Mouse (Mus musculus): ENCODE results near the gene Elf4.

Gene Elf4

DNA sequence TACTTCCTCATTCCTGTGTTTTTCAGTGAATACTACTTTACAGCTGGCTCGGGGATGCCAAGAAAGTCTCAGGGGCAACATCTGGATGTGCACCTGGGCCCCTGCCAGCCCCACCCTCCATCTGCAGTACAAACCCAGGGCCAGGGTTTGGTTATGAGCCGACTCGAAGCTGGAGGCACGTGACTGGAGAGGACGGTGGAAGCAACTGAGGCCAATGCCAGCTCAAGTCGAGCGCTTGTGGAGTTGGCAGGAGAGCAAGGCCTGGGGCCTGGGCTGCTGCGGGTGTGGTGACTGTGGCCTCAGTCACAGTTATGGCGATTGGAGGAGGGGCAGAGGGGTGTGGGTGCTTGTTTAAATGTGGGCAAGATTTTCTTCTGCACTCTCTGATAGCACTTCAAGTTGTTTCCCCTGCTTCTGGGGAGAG lies 27.4 kb downstream of the Elf4 start:
- peak; percentile 6 for DNase-seq

DNA sequence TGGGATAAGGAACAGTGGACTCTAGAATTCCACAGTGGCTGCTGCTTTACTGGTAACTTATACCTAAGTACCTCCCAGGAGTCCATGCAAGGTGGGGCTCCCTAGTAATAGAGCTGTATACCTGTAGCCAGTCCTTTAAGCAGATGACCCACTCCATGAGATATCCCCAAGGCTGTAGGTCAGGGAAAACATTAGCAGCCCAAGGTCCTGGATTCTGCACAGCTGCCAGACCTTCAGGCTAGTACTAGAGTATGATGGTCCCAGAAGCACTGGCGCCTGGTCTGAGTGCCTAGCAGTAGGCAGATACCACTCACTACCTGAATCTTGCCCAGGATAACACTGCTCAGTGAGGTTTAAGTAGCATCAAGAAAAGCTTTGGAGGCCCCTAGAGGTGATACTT lies 28.7 kb downstream of the Elf4 start:
- no peak for DNase-seq

DNA sequence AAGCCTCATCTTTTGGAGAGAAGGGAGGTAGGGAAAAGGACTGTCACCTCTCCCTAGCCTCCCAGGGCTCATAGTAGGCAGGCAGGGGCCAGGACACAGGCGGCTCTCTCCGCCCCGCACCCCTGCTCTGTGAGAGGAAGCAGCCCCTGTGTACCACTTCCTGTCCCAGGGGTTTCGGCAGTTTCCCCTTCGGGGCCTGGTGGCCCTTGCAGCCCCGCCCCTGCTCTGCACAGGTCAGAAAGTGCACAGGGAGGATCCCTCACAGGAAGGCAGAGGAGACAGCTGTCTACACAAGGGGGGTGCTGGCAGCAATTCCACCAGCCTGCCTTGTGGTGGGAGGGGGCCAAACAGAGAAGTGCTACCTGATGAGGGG lies 29.4 kb downstream of the Elf4 start:
- peak; percentile 59 for DNase-seq

DNA sequence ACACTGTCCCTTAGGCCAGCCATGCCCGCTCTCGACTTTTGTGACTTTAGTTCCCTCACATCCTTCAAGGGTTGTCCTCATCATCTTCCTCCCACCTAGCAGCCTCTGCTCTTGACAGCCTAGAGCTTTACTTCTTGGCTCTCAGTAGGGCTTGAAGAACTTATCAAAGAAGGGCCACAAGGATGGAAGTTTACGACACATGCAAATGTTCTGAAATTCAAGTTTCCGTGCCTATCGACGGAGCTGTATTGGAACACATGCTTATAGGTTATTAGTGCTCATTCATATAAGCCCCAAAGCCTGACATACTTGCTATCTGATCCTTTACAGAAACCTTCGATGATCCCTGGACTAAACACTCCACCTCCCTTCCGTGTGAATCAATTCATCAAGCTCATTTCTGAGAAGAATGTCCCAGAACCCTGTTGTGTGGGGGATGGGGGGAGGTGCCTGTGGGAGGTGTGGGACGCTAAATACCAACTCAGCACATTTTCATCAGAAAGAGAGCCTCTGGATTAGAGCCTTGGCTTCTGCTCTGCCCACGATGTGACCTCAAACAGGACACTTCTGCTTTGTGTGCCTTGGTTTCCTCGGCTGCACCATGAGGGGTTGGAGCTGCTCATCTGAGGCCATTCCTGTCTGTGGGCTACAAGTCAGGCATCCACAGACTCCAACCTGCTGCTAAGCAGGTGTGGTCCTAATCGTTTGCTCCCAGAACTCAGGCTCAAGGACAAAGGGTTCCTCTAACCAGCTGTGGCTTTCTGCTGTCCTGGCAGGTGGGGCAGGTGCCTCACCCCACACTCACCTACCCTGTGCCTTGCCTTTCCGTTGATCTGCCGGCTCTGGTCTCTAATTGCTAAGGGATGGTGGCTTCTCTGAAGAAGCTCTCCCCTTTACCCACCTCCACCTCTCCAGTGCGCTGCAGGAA lies 30.1 kb downstream of the Elf4 start:
- no peak for DNase-seq

DNA sequence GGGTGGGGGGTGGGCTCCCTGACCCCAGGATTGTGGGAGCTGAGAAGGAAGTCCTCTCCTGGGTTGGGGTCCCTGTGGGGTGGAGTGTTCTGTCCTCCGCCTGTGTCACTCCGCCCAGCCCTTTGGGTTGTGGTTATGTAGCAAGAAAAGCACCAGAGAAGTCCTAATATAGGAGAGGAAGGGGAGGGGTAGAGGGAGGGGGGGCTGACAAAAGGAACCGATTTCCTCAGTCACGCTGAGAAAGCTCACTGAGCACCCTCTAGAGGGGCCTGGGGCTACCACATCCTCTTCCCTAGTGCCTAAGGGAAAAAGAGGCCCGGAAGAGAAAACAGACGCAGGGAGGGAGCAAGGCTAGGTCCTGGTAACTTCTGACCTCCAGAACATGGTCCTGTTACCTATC lies 33.4 kb downstream of the Elf4 start:
- DNase-seq: peak; percentile 57

DNA sequence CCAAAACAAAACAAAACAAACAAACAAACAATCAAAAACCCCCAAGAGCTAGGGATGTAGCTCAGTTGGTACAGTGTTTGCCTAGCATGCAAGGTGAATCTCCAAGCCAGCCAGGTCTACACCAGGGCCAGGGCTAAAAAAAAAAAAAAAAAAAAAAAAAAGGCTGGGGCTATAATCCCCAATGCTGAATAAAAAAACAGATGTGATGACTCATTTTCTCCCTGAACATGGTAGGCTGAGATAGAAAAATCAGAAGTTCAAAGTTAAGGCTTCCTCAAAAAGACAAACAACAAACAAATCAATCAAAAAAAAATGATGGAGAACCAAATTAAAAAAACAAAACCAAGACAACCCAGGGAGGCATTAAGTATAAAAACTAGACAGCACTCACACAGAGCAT lies 33.8 kb downstream of the Elf4 start:
- no peak for DNase-seq

DNA sequence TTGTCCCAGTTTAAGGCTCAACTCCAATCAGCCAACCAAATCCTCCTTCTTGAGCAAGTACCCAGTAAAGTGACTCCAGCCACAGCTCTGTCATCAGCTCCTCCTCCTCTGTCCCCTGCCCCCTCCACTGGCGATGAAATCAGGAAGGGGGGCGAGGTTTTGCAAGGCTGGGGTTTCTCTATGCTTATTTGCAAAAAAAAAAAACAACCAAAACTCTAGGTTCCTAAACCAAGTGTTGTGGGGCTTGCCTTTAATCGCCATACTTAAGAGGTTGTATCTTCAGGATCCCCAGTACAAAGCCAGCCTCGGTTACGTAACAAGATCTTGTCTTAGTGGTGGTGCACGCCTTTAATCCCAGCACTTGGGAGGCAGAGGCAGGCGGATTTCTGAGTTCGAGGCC lies 34.3 kb downstream of the Elf4 start:
- no peak for DNase-seq

GRCm38 (mm10) chrX:48428241-48428640 lies 34.7 kb downstream of the Elf4 start:
- peak; percentile 66 for DNase-seq

DNA sequence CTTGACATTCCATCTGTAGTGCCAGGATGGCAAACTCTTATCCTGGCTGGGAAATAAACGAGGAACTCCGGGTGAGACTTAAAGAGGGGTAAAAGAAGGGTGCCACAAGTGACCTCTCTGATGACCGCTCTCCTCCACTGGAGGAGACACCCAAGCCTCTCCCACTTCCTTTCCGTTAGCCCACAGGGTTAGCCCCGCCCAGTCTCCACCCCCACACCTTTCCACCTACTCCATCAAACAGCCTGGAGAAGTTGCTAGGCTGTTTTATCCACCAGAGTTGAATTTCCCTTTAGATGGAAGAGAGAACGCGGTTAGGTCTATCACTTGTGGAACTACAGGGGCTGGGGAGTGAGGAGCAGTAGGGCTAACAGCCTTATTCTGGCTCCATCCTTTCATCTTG lies 37.7 kb downstream of the Elf4 start:
- DNase-seq: peak; percentile 48

DNA sequence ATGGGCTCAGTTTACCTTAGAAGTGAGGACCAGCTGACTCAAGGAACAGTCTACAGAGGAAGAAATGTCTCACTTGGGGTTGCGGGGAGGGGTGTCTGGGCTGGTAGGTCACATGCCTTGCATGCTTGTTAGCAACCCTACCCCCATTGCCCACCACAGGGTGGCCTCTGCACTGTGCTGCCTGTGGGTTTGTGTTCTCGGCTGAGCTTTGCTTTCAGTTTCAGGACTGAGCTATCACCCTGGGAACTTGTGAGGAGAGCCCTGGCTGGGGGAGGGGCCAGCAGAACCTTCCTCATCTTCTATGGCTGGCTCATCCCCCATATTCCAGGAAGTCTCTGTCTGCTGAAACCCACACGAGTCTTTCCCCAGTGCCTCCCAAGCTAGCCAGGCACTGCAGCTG lies 38.3 kb downstream of the Elf4 start:
- DNase-seq: peak; percentile 58

DNA sequence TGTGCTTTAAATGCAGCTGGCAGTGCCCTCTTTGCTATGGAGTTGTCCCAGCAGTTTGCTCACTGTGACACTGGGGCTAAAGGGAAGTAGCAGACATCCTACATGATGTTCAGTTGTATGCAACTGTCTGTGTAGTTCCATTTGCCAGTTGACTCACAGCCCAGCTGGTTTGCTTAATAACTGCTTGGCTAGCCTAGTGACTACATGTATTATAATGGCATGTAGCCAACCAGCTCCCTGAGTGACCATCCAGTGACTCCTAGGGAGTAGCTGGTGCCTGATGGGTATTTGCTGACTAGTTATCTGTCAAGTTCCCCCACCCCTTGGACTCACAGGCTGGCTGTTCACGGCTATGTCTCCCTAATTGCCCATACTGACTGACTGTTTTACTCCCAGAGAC lies 39.3 kb downstream of the Elf4 start:
- DNase-seq: no peak

DNA sequence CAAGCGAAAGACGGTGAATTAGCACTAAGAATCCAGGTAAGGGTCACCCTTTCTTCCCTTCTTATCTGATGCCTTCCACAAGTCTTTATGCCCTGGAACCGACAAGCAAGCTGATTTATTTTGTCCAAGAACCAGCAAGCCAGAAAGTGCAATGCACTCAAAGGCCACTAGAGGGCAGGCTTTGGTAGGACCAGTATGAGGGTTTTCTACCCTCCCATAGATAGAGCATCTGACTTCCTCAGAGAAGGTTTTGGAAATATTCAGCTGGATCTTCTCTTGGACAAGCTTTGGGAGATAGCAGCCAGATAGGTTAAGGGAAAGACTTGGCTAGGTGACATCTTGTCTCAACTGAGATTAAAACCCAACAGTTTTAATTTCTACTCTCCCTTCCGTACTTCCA lies 39.9 kb downstream of the Elf4 start:
- DNase-seq: peak; percentile 82

DNA sequence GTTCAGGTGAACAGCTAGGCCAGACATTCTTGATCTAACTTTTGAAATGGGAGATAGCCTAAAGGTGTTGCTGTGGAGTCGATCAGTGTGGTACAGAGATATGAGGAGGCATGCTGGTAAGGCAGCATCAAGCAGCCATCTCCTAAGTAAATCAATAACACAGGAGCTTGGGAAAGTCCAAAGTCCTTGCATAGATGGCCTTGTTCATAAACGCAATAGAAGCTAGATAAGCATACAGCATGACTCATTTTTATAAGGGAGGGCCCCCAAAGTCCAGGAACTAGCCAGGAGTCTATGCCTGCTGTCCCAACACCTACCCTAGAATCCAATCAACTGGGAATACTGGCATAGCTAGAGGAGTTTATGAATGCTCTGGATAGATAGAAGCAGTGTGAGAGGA lies 44.5 kb downstream of the Elf4 start:
- no peak for DNase-seq

DNA sequence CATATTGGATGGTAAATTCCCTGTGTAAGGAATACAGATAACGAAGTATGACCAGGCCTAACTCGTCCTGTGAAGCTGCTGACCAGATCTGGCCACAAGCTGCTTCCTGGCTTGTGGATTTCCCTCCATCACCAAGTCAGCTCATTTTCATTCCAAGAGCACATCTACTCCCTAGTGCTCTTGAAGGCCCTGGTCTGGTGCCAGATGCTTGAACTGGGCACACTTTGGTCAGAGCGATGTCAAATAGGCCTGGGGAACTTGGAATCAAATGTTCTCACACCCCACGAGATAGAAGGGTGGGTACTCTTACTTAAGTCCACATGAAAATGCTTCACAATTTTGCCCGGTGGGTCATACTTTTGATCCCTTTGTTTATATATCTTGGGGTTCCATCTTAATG lies 48.6 kb downstream of the Elf4 start:
- DNase-seq: no peak

GRCm38 (mm10) chrX:48412629-48413028 lies 50.3 kb downstream of the Elf4 start:
- DNase-seq: no peak

DNA sequence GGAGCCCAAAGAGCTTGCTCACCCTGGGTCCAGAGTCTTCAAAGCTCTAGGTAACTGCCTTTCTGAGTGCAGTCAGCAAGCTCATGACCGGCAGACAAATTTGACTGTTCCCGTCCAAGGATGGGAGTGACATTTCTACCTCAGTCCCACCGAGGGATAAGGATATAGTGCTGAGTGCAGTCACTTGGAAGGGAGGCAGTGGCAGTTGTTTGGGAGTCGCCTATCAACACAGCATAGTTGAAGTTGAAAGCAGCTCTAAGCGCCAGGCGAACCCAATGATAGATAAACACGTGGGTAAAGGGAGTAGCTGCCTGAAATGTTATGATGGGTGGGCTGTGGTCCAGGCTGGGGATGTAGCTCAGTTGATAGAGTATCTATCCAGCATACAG lies 52.5 kb downstream of the Elf4 start:
- no peak for DNase-seq

DNA sequence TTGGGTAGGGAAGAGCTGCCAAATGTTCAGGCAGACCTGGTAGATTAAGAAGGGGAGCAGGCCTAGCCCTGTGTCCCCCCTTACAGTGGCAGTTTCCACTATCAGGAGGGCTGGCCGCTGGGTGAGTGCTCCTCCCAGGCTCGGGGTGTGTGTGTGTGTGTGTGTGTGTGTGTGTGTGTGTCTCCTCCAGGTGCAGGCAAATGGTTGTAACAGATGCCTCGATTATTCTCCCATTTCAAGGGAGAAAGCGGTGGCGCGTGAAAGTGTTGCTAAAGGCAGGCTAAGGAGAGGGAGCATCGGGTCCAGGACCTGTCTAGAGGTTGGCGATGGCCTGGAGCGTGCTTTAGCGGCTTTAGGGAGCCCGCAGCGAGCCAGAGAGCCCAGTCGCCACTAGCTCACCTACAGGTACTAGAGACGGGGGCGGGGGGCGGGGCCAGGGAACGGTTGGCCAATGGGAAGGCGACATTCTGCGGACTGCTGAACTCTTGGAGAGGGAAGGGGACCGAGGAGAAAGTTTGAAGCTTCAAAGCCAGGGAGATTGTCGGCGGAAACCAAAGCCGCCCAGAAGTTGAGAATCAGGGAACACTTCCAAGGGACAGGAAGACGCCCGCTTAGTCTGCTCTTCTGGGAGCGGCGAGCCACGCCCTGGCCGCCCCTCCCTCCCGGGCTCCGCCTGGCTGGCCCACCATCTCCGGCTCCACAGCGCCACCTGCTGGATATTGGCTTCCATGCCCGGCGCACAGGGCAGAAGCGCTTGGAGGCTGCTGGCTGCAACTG lies 53.1 kb downstream of the Elf4 start:
- DNase-seq: peak; percentile 89

GRCm38 (mm10) chrX:48405141-48405540 lies 57.8 kb downstream of the Elf4 start:
- no peak for DNase-seq

DNA sequence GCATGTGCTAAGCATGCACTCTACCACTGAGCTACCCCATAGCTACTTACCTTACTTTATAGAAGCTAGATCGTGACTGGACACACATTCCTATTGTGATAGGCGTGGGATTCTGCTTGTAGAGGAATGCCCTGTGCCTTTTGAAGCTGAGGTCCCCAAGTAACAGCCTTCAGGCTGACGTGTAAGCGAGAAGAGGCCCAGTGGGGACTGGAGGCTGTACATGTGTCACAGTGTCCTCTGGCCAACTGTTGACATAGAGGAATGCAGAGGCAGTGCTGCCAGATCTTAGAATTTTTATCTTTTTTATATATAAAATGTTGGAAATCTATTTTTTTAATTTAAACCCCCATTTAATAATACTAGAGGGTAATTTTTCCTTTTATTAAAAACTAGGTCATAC lies 62.9 kb downstream of the Elf4 start:
- DNase-seq: no peak

DNA sequence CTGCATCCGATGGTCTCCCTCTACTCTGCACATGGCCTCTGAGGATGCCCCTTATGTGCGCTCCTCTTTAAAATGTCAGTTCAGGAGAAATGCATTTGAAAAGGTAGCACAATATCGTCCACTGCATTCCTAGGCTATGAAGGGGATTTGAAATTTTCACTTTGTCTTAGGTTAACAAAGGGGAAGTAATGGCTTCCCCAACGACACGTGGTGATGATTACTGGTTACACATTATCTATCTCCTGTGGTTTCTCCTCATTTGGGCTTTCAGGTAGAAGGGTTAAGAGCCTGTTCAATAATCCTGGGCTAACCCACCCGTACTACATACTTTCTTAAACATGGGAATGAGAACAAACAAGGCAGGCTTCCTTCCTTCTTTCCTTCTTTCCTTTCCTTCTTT lies 73.6 kb downstream of the Elf4 start:
- no peak for DNase-seq

- peak; percentile 3 for DNase-seq
Observed at GRCm38 (mm10) chrX:48385927-48386326, 77.0 kb downstream of the Elf4 start.

DNA sequence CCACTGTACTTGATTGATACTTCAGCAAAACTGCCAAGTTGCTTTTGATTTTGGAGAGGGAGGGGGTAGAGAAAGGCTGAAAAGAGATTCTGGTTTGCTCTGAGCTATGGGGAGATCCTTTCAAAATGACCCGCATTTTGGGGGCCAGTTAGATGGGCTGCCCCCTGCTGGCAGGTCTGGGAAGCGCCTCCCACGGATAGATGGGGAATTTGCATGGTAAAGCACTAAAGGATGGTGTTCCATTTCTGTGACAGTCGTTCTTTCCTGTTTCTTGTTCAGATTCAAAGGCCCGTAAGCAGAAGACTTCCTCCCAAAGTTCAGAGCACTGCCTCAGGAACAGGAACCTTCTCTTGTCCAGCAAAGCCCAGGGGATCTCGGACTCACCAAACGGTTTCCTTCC lies 79.3 kb downstream of the Elf4 start:
- DNase-seq: peak; percentile 60

GRCm38 (mm10) chrX:48367841-48368240 lies 95.1 kb downstream of the Elf4 start:
- no peak for DNase-seq

DNA sequence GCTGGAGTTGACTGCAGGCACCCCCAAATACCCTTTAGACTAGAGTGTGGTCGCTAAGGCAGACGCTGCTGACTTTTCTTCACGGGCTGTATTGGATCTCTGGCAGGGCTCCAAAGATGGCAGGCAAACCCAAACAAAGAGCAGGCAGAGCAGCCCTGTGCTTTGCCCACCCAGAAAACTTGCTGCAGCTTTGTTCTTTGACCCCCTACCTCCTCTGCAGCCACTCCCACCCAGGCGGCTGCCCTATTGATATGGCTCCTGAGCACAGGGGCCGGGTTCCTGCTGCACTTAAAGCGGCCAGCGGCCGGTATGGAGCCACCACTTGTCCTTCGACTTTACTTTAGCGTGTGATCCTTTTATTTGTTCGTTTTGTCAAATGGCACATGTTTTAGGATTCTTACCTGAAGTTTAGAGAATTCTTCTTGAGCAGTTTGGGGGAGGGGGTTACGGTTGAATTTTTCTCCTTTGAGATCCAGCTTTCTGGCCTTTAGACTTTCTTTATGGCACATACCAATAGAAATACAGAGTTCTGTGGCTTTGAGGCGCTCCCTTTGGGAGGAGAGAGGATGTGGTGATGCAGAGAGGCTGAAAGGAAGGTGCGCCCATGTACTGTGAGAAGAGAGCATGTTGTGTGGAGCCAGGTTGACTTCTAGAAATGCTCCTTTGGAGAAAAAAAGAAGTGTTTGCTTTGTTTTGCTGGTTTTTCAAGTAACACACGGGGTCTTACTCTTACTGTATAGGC lies 96.9 kb downstream of the Elf4 start:
- DNase-seq: peak; percentile 17
